Mouse (Mus musculus): ENCODE data around the gene Ccr2. TPM values are rescaled to one million over a fixed set of nuclear protein-coding genes. Genes with fewer than 3 reads are reported as not detected.
"Not testable (repeated sequence)": the region's sequence is repeated elsewhere in the genome, so short reads cannot be mapped to it uniquely, and the experiment has no call there.

Ccr2 gene
- 4.2 and 8.5 TPM in 2 replicates for polyA plus RNA-seq (2015; fragmentation: Nextera tagmentation; extraction: Ambion mirVana)

DNA sequence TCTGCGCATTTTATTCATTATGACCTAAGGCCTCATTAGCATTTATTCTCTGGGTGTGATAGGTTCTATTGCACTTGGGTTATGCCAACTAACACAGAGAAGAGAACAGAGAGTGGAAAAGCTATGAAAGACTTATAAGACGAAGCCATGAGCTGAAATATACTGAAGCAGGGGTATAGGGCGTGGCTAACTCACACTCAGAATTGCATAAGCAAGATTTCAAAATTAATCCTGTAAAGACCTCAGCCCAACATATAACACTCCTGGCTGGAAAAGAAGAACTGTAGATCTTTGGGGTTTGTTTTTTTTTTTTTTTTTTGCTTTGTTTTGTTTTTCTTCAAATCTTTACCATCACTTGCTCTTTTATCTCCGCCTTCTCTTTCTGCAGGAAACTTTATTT is at the start of gene Ccr2:
Gene Ccr2, plus strand, starts transcription at position 228 of the 400 bp plus-strand sequence.
- Histone ChIP-seq H3K27ac (ENCODE audit: low read length) (no peak within 1 kb of the TSS), H3K9ac (ENCODE audit: low read length) (no peak within 1 kb of the TSS), H3K27me3 (ENCODE audit: control insufficient read depth, insufficient read depth, low read length) (no peaks in the 10 kb centered on the region), H3K36me3 (ENCODE audit: control insufficient read depth, insufficient read depth, low read length) (no peaks in the 10 kb centered on the region), H3K4me3 (replicated peaks; ENCODE audit: low read length) (no peak within 1 kb of the TSS), H3K4me2 (ENCODE audit: low read depth, low read length) (no peak within 1 kb of the TSS), H3K4me1 (ENCODE audit: control insufficient read depth, insufficient read depth, low read length) (no peaks in the 10 kb centered on the region), H3K9me3 (replicated peaks; ENCODE audit: control insufficient read depth, low read length) (no peaks in the 10 kb centered on the region)
- 80% methylated on average over 4 of the region's 4 CpGs for WGBS
- no peak for ATAC-seq (ENCODE audit: insufficient read depth, low FRiP score)

DNA sequence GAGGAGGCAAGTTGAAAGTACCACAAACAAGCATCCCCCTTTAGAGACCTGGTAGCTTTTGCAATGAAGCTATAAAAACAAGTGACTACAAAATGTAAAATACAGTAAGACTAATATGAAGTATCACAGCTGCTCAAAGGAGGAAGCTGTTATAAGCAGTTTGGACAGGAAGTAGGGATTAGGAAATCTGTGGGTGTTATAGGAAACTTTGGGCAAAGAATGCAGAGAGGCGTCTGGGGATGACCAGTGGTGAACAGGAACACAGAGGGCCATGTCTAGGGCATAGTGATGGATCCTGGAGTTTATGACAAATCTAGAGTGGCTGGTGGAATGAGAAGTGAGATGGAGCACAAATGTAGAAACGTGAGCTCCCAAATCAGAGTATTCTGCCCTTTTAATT is 48.2 kb upstream of the Ccr2 start:
- no peaks in the 10 kb centered on the region for H3K27me3 ChIP-seq (ENCODE audit: control insufficient read depth, insufficient read depth, low read length)
- 46% methylated on average over 2 of the region's 2 CpGs for WGBS
- H3K4me1 ChIP-seq (ENCODE audit: control insufficient read depth, insufficient read depth, low read length): no peaks in the 10 kb centered on the region
- no peak overlapping the region for H3K27ac ChIP-seq (ENCODE audit: low read length)
- no peaks in the 10 kb centered on the region for H3K36me3 ChIP-seq (ENCODE audit: control insufficient read depth, insufficient read depth, low read length)
- H3K4me2 ChIP-seq (ENCODE audit: low read depth, low read length): no peak overlapping the region
- H3K9ac ChIP-seq (ENCODE audit: low read length): no peak overlapping the region
- H3K4me3 ChIP-seq (replicated peaks; ENCODE audit: low read length): no peak overlapping the region
- no peaks in the 10 kb centered on the region for H3K9me3 ChIP-seq (replicated peaks; ENCODE audit: control insufficient read depth, low read length)
- no peak for ATAC-seq (ENCODE audit: insufficient read depth, low FRiP score)

DNA sequence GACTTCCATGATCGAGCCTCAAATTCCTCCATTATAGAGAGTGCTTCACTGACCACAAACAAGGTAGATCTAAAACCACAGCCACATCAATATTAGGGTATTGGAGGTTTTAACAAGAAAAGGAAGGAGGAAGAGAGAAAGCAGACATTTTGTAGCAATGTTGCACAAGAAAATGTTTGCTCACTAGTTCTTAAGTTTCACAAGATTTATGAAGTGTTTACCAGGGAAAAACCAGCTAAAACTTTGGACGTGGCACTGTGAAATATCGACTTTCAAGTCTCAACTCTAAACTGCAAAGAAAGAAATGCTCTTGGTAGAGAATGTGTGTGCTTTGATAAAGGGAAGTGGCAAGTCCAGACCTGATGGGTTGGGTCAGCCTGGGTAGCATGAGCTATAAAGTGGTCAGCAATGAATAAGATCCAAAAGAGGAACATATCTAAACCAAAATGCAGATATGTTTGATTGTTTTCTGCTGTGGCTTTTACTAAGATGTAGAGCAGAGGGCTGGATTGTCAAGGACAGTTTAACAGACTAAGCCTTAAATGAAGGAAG is 45.5 kb upstream of the Ccr2 start:
- Histone ChIP-seq H3K4me3 (replicated peaks; ENCODE audit: low read length) (no peak overlapping the region), H3K4me2 (ENCODE audit: low read depth, low read length) (no peak overlapping the region), H3K9me3 (replicated peaks; ENCODE audit: control insufficient read depth, low read length) (no peaks in the 10 kb centered on the region), H3K4me1 (ENCODE audit: control insufficient read depth, insufficient read depth, low read length) (no peaks in the 10 kb centered on the region), H3K27ac (ENCODE audit: low read length) (0 out of 2 replicates have a peak overlapping the region, but pooled peaks have one; percentile 6), H3K27me3 (ENCODE audit: control insufficient read depth, insufficient read depth, low read length) (no peaks in the 10 kb centered on the region), H3K9ac (ENCODE audit: low read length) (no peak overlapping the region), H3K36me3 (ENCODE audit: control insufficient read depth, insufficient read depth, low read length) (no peaks in the 10 kb centered on the region)
- no peak for ATAC-seq (ENCODE audit: insufficient read depth, low FRiP score)
- WGBS: 50% methylated on average over 3 of the region's 3 CpGs

GRCm38 (mm10) chr9:124059660-124060352 is 41.9 kb upstream of the Ccr2 start:
- Histone ChIP-seq H3K4me2 (ENCODE audit: low read depth, low read length) (no peak overlapping the region), H3K36me3 (ENCODE audit: control insufficient read depth, insufficient read depth, low read length) (no peaks in the 10 kb centered on the region), H3K4me3 (replicated peaks; ENCODE audit: low read length) (no peak overlapping the region), H3K9me3 (replicated peaks; ENCODE audit: control insufficient read depth, low read length) (no peaks in the 10 kb centered on the region), H3K4me1 (ENCODE audit: control insufficient read depth, insufficient read depth, low read length) (no peaks in the 10 kb centered on the region), H3K9ac (ENCODE audit: low read length) (no peak overlapping the region), H3K27ac (ENCODE audit: low read length) (no peak overlapping the region), H3K27me3 (ENCODE audit: control insufficient read depth, insufficient read depth, low read length) (no peaks in the 10 kb centered on the region)
- 63% methylated on average over 2 of the region's 2 CpGs for WGBS
- ATAC-seq (ENCODE audit: insufficient read depth, low FRiP score): no peak

GRCm38 (mm10) chr9:124061474-124062432 is 40.0 kb upstream of the Ccr2 start:
- not testable (repeated sequence) for H3K4me2 ChIP-seq (ENCODE audit: low read depth, low read length); H3K4me3 ChIP-seq (replicated peaks; ENCODE audit: low read length); H3K36me3 ChIP-seq (ENCODE audit: control insufficient read depth, insufficient read depth, low read length); H3K9me3 ChIP-seq (replicated peaks; ENCODE audit: control insufficient read depth, low read length); H3K27ac ChIP-seq (ENCODE audit: low read length); H3K4me1 ChIP-seq (ENCODE audit: control insufficient read depth, insufficient read depth, low read length); H3K9ac ChIP-seq (ENCODE audit: low read length); H3K27me3 ChIP-seq (ENCODE audit: control insufficient read depth, insufficient read depth, low read length); ATAC-seq (ENCODE audit: insufficient read depth, low FRiP score)
- 56% methylated on average over 3 of the region's 3 CpGs for WGBS

DNA sequence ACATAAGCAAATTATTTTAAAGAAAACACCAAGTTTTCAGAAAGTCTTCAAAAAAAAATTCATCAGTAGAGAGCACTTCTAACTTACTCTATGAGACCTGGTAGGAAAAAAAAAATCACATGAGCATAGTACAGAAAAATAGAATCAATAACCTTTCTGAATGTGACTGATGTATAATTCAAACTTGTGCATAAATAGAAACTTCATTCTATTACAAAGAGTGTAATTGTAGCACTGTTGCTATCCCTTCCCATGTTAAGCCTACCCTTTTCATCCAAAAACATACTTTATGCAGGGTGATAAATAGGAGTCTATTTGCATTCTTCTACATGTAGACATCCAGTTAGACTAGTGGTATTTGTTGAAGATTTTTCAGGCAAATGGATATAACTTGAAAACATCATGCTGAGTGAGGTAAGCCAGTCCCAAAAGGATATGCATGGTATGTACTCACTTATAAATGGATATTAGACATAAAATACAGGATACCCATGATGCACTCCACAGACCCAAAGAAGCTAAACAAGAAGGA is 35.1 kb upstream of the Ccr2 start:
- no peaks in the 10 kb centered on the region for H3K9me3 ChIP-seq (replicated peaks; ENCODE audit: control insufficient read depth, low read length)
- H3K36me3 ChIP-seq (ENCODE audit: control insufficient read depth, insufficient read depth, low read length): no peaks in the 10 kb centered on the region
- H3K9ac ChIP-seq (ENCODE audit: low read length): no peak overlapping the region
- H3K27me3 ChIP-seq (ENCODE audit: control insufficient read depth, insufficient read depth, low read length): no peaks in the 10 kb centered on the region
- H3K4me3 ChIP-seq (replicated peaks; ENCODE audit: low read length): no peak overlapping the region
- no peak overlapping the region for H3K27ac ChIP-seq (ENCODE audit: low read length)
- no peak overlapping the region for H3K4me2 ChIP-seq (ENCODE audit: low read depth, low read length)
- no peaks in the 10 kb centered on the region for H3K4me1 ChIP-seq (ENCODE audit: control insufficient read depth, insufficient read depth, low read length)
- ATAC-seq (ENCODE audit: insufficient read depth, low FRiP score): no peak

DNA sequence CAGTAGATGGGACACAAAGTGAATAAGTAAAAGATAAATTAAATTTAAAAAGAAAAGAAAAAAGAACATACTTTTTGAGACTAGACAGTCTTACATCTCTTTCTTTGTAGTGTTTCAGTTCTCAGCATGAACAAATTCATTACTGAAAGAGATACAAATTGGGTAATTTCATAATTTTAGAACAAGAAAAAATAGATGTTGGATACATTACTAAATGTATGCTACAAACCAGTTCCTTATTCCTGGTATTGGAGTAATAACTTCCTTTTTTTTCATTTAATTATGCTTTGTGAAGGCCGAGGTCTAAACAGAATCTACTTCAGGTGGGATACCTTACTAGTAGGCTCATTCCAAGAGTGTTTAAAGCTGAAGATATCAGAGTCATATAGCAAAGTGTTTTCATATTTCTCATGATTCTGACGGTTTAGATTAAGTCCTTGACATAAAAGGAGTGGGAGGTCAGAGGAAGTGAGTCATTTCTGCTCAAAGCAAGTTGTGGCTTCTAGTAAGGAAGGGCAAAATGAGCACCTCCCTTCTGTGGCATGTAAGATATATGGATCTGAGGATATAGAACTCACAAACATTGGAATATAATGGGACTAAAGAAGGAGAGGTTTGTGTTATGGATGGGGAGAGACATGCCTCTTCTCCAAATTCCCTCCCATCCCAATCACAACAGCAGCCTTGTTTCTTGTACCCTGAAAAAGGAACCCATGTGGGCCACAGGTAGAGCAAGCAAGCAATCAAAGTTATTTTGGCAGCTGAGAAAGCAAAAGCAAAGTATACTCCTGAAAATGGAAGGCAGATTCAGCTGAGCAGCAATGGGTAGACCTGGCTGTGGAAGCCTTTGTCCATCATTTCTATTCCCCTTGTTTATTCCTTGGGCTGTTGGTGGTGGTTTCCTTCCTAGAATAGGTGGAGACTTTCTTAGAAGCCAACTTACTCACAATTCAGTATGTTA is 33.4 kb upstream of the Ccr2 start:
- Histone ChIP-seq H3K27me3 (ENCODE audit: control insufficient read depth, insufficient read depth, low read length) (no peaks in the 10 kb centered on the region), H3K27ac (ENCODE audit: low read length) (no peak overlapping the region), H3K4me3 (replicated peaks; ENCODE audit: low read length) (no peak overlapping the region), H3K4me1 (ENCODE audit: control insufficient read depth, insufficient read depth, low read length) (no peaks in the 10 kb centered on the region), H3K36me3 (ENCODE audit: control insufficient read depth, insufficient read depth, low read length) (no peaks in the 10 kb centered on the region), H3K9ac (ENCODE audit: low read length) (no peak overlapping the region), H3K4me2 (ENCODE audit: low read depth, low read length) (no peak overlapping the region), H3K9me3 (replicated peaks; ENCODE audit: control insufficient read depth, low read length) (no peaks in the 10 kb centered on the region)
- no peak for ATAC-seq (ENCODE audit: insufficient read depth, low FRiP score)
- WGBS: 46% methylated on average over 2 of the region's 2 CpGs

DNA sequence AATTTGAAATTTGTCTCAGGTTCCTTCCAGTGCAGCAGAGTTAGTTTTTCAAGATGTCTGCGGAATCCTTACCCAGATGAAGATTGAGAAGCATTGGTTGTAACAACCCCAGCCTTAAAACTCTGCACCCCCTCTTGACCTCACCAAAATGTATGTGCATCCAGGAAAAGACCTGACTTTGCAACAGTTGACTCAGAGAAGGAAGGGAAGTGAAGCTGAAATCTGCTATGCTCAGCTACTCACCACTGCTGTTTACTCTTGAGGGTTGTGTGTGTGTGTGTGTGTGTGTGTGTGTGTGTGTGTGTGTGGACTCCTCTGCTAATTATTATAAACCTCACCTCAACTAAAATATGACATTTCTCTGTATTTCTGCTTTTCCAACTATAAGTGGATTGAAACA is 30.2 kb upstream of the Ccr2 start:
- no peaks in the 10 kb centered on the region for H3K27me3 ChIP-seq (ENCODE audit: control insufficient read depth, insufficient read depth, low read length)
- H3K4me3 ChIP-seq (replicated peaks; ENCODE audit: low read length): no peak overlapping the region
- no peaks in the 10 kb centered on the region for H3K36me3 ChIP-seq (ENCODE audit: control insufficient read depth, insufficient read depth, low read length)
- no peaks in the 10 kb centered on the region for H3K4me1 ChIP-seq (ENCODE audit: control insufficient read depth, insufficient read depth, low read length)
- WGBS: 82% methylated on average over 1 of the region's 1 CpGs
- H3K9ac ChIP-seq (ENCODE audit: low read length): no peak overlapping the region
- no peak for ATAC-seq (ENCODE audit: insufficient read depth, low FRiP score)
- H3K27ac ChIP-seq (ENCODE audit: low read length): no peak overlapping the region
- H3K9me3 ChIP-seq (replicated peaks; ENCODE audit: control insufficient read depth, low read length): no peaks in the 10 kb centered on the region
- no peak overlapping the region for H3K4me2 ChIP-seq (ENCODE audit: low read depth, low read length)
